Mouse (Mus musculus) NIH3T3 (cell line): ENCODE measurements at regions not wholly inside any gene's neighbourhood (a gene's known extent, or its start where the extent isn't known, plus 50 kb on each side); places are given as distances from the start of the nearest gene placed in this dataset.

Experiments
- DNase-seq: peaks from one replicate; pipeline ENCODE4 v3.0.0-alpha.2; 2012; ENCODE audit warnings: low read depth

GRCm38 (mm10) chr16:30118876-30119275, 54.7 kb downstream of the Hes1 start:
- no peak for DNase-seq

DNA sequence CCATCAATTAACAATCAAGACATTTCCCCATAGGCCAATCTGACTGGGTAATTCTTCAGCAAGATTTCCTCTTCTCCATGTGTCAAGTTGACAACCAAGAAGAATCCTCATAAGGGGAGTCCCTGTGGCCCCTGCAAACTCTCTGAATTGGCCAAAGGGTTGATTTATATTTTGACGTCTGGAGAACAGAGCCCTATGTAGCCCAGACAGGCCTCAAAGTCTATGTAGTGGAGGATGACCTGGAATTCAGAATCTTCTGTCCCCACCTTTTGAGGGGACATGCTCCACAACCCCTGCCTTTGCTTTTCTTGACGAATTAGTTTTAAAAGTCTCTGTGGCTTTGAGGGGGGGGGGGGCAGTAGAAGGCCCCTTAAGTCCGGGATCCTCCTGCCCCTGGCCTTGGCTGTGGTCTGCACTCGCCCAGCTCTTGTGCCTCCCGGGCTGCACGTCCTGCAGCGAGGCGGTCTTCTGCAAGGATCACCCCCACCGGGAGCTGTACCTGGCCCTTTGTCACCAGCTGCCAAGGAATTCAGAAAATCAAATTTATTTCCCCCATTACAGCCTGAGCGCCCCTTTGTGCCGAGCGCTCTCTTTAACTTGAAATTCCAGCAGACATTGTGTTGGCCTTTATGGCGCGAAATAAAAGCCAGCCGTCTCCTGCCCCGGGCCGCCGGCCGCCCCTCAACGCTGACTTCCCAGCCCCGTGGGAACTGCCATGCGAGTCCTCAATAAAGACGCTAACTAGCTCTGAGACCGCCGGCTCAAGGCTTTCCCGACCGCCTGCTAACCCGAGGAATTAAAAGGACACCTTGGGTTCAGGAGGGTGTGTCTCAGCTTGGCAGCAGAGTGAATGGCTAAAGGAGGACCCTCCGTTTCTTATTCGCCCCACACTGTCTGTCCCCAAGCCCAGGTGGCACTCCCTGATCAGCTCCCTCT, 56.4 kb downstream of the Hes1 start:
- no peak for DNase-seq

- no peak for DNase-seq
Observed at GRCm38 (mm10) chr16:30121596-30121995, 57.4 kb downstream of the Hes1 start.

DNA sequence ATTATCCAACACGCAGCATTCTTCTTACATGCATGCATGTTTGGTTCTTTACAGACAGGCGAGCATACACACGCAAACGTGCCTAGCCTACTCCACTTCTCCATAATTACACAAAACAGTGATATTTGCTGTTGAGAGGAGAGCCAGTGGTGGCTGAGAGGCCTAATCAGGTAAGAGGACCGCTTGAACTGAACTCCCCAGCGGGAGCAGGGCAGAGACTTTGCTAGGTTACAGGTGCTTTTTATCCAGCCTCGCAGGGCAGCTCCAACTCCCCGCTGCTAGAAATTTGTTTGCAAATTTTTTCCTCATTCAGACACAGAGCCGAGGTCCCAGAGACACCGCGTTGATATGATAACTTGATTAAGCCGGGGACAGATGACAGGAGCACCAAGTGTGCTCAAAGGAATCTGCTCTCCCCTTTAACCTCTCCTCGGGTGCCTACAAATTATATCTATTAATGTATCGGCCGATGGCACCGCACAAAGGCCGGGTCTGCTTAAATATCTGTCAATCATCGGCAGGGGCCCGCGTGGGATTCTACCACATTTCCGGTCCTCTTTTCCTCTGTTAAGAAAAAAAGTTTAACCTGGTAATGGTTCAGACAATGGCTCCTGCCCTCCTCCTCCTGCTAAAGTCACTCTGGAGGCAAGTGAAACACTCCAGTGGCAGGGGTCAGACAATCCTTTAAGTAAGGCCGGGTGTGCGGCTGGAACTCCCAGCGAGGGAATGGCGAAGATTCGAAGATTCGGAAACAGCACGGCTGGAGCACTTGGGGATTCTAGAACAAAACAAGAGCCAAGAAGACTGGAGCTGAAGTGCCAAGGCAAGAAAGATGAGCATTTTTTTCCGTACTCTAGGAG, 58.3 kb downstream of the Hes1 start:
- no peak for DNase-seq

DNA sequence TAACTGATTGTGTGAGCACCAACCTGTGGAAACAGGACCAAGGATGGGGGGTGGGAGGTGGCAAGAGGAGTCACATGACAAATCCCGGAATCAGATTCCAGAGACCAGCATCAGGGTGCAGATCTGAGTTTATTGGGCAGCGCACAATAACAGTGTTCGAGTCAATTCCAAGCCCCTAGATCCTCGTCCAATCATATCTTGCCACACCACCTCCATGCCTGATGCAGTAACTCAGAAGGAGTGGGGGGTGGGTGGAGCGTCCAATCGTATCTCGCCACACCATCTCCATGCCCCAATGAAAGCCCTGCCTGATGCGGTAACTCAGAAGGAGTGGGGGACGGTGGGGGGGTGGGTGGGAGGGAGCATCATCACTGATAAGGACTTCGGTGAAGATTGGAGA, 62.8 kb downstream of the Hes1 start:
- no peak for DNase-seq

DNA sequence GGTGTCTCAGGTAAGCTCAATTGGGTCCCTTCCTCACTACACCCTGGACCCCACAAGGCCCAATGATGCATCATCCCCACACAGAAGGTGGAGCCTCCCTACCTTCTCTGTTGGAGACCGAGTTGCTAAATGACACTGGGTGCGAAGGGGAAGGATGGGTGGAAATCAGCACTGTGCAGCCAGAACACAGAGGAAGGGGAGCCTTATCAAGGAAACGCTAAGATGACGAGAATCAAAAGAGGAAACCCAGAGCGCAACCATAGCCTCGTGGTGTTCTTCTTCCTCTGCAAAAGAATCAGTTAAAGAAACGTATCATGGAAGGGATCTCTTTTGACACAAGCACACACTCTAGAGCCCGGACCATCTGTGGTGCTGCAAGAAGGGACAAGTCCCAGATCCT, 64.6 kb downstream of the Hes1 start:
- DNase-seq = no peak

DNA sequence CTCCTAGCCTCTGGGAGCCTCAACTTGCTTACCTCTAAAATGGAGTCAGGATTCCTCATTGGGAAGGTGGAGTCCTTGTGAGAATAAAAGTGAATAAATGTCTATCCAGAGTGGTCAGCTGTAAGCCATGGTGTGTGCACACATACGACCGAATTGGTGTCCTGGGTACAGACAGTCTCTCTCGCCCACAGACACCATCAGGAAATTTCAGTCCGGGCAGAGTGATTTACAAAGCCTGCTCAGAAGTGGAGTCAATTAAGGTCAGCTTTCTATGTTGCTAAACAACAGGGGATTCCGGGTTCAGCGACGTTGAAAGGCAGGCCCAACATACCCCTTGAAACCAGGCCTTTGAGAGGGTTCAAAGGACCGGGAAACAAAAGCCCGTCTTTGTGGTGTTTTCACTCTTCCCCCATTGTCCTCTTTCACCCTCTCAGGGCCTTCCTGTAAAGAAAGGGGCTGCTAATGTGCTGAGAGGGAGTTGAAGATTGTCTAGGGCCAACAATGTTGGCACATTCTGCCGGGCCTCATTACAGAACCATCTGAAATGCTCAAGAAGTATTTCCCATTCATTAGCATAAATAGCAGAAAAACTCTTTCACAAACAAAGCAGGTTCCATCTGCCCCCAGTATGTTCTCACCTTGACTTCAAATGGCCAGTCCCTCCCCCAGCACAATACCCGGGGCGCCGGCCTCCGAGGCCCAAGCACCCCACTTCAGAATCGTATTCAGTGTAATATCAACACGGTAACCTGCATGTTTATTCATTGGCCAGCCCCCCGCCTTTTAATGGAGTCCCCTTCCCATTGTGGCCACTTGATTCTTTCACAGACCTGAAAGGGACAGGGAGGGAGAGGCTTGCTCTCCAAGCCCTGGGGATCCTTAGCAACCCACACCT, 65.3 kb downstream of the Hes1 start:
- no peak for DNase-seq

DNA sequence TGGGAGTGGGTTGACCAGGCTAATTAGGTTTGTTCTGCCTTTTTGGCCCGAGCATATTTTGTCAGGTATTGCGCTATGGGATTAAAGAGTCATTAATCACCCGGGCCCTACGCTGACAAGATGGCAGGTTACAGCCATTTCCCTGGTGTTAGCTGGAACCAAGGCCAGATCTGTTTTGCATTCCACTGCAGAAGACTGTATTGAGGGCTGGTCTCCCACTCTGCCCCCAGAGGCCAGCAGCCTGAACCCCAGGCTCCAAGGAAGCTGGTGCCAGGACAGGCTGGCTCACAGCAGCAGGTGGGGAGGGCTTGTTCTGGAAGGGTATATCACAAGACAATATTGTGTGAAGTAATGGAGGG, 65.9 kb downstream of the Hes1 start:
- DNase-seq = no peak

DNA sequence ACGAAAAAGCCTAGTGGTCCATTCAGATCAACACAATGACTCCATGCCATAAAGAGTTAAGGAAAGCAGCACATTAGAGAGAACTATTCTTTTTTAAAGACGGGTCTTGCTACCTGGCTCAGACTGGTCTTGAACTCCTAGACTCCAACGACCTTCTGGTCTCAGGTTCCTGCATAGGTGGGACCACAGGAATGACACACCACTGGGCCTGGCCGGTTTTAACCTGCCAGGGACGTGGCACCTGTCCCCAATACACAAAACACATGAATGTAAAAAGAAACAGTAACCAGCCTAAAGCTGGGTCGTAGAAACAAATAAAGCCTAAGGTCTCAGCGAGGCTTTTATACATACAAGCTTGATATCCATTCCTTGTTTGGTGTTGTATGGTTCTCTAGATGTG, 67.9 kb downstream of the Hes1 start:
- DNase-seq = no peak

GRCm38 (mm10) chr16:30134642-30135165, 70.5 kb downstream of the Hes1 start:
- no peak for DNase-seq

DNA sequence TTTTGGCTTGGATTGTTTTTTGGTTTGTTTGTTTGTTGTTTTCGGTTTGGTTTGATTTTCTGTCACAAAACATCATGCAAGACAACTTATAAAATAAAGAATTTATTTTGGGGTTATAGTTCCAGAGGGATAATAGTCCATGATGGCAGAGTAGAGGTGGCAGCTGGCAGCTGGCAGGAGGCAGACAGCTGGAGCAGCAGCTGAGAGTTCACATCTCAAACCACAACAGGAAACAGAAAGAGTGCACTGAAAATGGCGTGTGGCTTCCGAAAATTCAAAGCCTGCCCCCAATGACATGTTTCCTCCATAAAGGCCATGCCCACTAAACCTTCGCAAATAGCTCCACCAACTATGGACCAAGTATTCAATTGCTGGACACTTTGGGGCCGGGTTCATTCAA, 72.7 kb downstream of the Hes1 start:
- no peak for DNase-seq

DNA sequence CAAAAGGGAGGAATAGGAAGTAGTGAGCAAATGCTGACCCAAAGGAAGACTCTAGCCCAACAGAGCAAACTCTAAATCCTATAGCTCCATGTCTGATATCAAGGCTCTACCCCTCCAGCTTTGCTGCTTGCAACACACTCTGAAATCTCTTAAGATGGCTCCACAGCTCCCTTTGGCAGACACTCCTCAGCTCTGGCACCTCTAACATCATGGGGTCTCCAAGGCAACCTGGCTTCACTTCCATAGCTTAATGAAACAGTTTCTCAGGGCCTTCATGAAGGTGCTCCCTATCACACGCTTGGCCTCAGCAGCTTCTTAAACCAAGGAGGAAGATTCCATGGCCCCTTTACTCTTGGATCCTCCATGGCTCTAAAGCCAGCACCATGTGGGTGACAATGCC, 73.6 kb downstream of the Hes1 start:
- no peak for DNase-seq

- no peak for DNase-seq
Observed at GRCm38 (mm10) chr16:30144818-30145464, 80.8 kb downstream of the Hes1 start.

- no peak for DNase-seq
Observed at GRCm38 (mm10) chr16:30145465-30146207, 81.5 kb downstream of the Hes1 start.

DNA sequence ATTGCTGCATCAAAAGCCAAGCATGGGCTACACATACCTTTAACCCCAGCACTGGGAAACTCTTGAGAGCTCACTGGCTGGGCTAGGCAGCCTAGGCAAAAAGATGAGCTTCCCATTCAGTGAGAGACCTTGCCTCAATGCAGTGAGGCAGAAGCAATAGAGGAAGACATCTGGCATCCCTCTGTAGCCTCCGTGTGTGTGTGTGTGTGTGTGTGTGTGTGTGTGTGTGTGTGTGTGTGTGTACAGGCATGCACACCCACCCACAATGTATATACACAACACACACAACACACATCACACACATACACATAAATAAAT, 82.0 kb downstream of the Hes1 start:
- DNase-seq = no peak

GRCm38 (mm10) chr16:30147296-30147695, 83.1 kb downstream of the Hes1 start:
- DNase-seq = no peak

DNA sequence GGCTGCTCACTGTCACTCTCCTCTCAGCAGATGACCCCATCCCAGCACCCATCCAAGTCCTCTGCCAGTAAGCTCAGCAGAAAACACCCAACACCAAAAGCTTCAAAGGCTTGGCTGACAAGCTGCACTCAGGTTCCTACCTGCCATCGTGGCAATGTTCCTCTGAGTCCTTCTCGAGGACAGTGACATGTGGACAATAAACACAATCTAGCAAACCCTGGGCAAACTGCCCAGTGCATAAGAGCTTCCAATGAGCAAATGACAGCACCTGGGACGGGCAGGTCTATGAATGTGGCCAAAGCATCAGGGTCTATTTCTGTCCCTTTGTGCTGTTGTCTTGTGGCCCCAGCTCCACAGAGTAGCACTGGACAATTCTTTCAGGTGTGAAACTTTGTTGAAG, 86.9 kb downstream of the Hes1 start:
- no peak for DNase-seq

GRCm38 (mm10) chr16:30155070-30155469, 90.9 kb downstream of the Hes1 start:
- no peak for DNase-seq

GRCm38 (mm10) chr16:30155486-30156246, 91.5 kb downstream of the Hes1 start:
- no peak for DNase-seq

- DNase-seq = no peak
Observed at GRCm38 (mm10) chr16:30158184-30158583, 94.0 kb downstream of the Hes1 start.
